In the genomic region with DNA sequence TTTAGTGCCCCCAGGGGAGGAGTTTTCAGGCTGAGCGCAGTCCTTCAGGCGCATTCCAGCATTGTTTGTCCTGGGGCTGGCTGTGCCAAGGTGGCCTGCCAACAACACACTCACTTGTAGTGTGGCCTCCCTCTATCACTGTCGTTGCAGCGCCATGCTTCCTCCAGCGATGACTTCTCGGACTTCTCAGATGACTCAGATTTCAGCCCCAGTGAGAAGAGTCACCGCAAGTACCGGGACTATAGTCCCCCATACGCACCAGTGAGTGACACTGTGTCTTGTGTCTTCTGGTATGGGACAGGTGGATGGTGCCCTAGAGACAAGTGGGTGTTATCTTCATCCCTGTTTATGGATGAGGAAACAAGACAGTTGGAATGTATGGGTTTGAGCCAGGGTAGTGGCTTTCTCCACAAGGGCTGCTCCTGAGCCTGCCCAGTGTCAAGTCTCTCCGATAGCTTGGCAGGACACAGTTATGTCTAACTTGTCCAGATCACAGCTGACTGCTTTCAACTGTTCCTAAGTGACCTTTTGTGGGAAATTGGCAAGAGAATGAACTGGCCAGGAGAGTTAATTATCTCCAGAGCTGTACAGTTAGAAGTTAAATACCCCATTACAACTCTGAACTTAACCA, we compare ENCODE assay signal across 10 mouse cellular contexts. TPM values are rescaled to one million over a fixed set of nuclear protein-coding genes. Genes with fewer than 3 reads are reported as not detected.
A peak's percentile ranks its signal among the peaks of the same experiment; 100 is the strongest.
DNase-seq lines count a peak whose midpoint lies in the region; ATAC-seq lines count a peak whose summit lies in the region.
"Had no signal": no experiment of that assay in that cellular context is flagged by ENCODE, and none has a peak within 500 bp of the region (broad histone marks: within the 10 kb centered on the region; RNA-seq: fewer than 3 reads in every experiment).

No protein-coding gene starts in this region.

- DNase-seq in kidney, adult 11 months: peak; percentile 78
- DNase-seq in gastrocnemius, postnatal 14 days: peak; percentile 46
- DNase-seq in kidney, adult 9 months: peak; percentile 92
- peak; percentile 68 for DNase-seq in lung, postnatal 25 days (ENCODE audit: low spot score)
- DNase-seq in cerebellum, adult 9-11 months: no peak
- DNase-seq in thymus, postnatal 0 days (ENCODE audit: low spot score): no peak
- no peak for DNase-seq in right cerebral cortex, postnatal 14 days
- DNase-seq: right cerebral cortex, postnatal 25 days had no signal

- H3K27ac ChIP-seq in kidney, embryonic 14.5 days (ENCODE audit: low read depth, low read length): no peak overlapping the region
- H3K27ac ChIP-seq: neural tube, embryonic 12.5 days had no signal

- H3K4me3 ChIP-seq in kidney, embryonic 14.5 days (ENCODE audit: low read length): no peak overlapping the region
- H3K4me3 ChIP-seq: neural tube, embryonic 12.5 days had no signal

- intact Hi-C loops in gastrocnemius, postnatal 14 days (cut with DNase I; ENCODE audit: low total_unique reads): no loop called here

- H3K27me3 ChIP-seq in kidney, embryonic 14.5 days (ENCODE audit: control insufficient read depth, insufficient read depth, low read length): no peaks in the 10 kb centered on the region
- H3K27me3 ChIP-seq: neural tube, embryonic 12.5 days had no signal

- no peak overlapping the region for H3K9ac ChIP-seq in kidney, embryonic 14.5 days (ENCODE audit: low read depth, low read length)
- H3K9ac ChIP-seq: neural tube, embryonic 12.5 days had no signal

- peaks cover 59% of the 10 kb centered on the region for H3K36me3 ChIP-seq in kidney, embryonic 14.5 days (ENCODE audit: control insufficient read depth, insufficient read depth, low read length)

- no peaks in the 10 kb centered on the region for H3K9me3 ChIP-seq in kidney, embryonic 14.5 days (ENCODE audit: control insufficient read depth, low read length)
- H3K9me3 ChIP-seq: neural tube, embryonic 12.5 days had no signal

- WGBS in kidney, embryonic 14.5 days: 79% methylated on average over 10 of the region's 10 CpGs

- H3K4me2 ChIP-seq in kidney, embryonic 14.5 days (replicated peaks; ENCODE audit: low read depth, low read length): no peak overlapping the region
- H3K4me2 ChIP-seq: neural tube, embryonic 12.5 days had no signal

- ATAC-seq in kidney, embryonic 14.5 days (ENCODE audit: low FRiP score, low TSS enrichment): no peak

- peaks cover 17% of the 10 kb centered on the region for H3K4me1 ChIP-seq in kidney, embryonic 14.5 days (ENCODE audit: control insufficient read depth, insufficient read depth, low read length)

RNA-seq across cellular contexts. Expression of gene Zc3h4, which starts 16.5 kb away (rescaled TPM):
- polyA plus RNA-seq in kidney, embryonic 14.5 days (2014; fragmentation: Nextera tagmentation; extraction: Ambion mirVana): 16.7 and 23.6 TPM in 2 replicates
- 10 to 100 TPM; 27.9 to 28.5 TPM for total RNA-seq in gastrocnemius, postnatal 14 days (2021)
- polyA plus RNA-seq in thymus, postnatal 0 days (2015; fragmentation: Nextera tagmentation; extraction: Ambion mirVana): 12.2 and 15.9 TPM in 2 replicates

RNA-seq across cellular contexts. Expression of gene Sae1, which starts 29.6 kb away (rescaled TPM):
- 241 and 323 TPM in 2 replicates for polyA plus RNA-seq in kidney, embryonic 14.5 days (2014; fragmentation: Nextera tagmentation; extraction: Ambion mirVana)
- 10 to 100 TPM; 30.0 to 37.9 TPM for total RNA-seq in gastrocnemius, postnatal 14 days (2021)
- 246 and 259 TPM in 2 replicates for polyA plus RNA-seq in thymus, postnatal 0 days (2015; fragmentation: Nextera tagmentation; extraction: Ambion mirVana)

RNA-seq across cellular contexts. Expression of gene Tmem160, which starts 35.3 kb away (rescaled TPM):
- polyA plus RNA-seq in kidney, embryonic 14.5 days (2014; fragmentation: Nextera tagmentation; extraction: Ambion mirVana): 56.0 TPM in 2 replicates
- total RNA-seq in gastrocnemius, postnatal 14 days (2021): 10 to 100 TPM; 23.2 to 28.7 TPM
- polyA plus RNA-seq in thymus, postnatal 0 days (2015; fragmentation: Nextera tagmentation; extraction: Ambion mirVana): 148 and 149 TPM in 2 replicates

Comparison
In these comparisons a context has a peak if more than half of its experiments do, and no peak if none do; other contexts are left out.
1. DNase-seq: peak in kidney, adult 11 months (single experiment), gastrocnemius, postnatal 14 days (single experiment), kidney, adult 9 months (single experiment) and lung, postnatal 25 days (single experiment); none in cerebellum, adult 9-11 months (single experiment), thymus, postnatal 0 days (single experiment) and right cerebral cortex, postnatal 14 days (single experiment).